Mouse (Mus musculus) left cerebral cortex, postnatal 10 days (tissue): ENCODE measurements around the gene Faf2. TPM values are rescaled to one million over a fixed set of nuclear protein-coding genes. Genes with fewer than 3 reads are reported as not detected.

ENCODE experiments used
- DNase-seq, 2 experiments: peaks; one replicate each; pipeline ENCODE4 v3.0.0; 2021 to 2022; ENCODE audit warnings: low spot score in 2 of 2, mixed read lengths in 1 of 2; ENCODE audit errors: extremely low spot score in 1 of 2
- intact Hi-C: fragments of 180-260 bp; cut with DNase I; formaldehyde crosslinking; loops from one replicate; pipeline ENCODE4 v1.15.1; 2025
- total RNA-seq, 2 experiments: library from RNA; stranded (reverse); gene quantifications; 2 replicates each; pipeline ENCODE4 v1.2.3; 2021

The Faf2 gene
- total RNA-seq: 10 to 100 TPM; 49.5 to 57.1 TPM

DNA sequence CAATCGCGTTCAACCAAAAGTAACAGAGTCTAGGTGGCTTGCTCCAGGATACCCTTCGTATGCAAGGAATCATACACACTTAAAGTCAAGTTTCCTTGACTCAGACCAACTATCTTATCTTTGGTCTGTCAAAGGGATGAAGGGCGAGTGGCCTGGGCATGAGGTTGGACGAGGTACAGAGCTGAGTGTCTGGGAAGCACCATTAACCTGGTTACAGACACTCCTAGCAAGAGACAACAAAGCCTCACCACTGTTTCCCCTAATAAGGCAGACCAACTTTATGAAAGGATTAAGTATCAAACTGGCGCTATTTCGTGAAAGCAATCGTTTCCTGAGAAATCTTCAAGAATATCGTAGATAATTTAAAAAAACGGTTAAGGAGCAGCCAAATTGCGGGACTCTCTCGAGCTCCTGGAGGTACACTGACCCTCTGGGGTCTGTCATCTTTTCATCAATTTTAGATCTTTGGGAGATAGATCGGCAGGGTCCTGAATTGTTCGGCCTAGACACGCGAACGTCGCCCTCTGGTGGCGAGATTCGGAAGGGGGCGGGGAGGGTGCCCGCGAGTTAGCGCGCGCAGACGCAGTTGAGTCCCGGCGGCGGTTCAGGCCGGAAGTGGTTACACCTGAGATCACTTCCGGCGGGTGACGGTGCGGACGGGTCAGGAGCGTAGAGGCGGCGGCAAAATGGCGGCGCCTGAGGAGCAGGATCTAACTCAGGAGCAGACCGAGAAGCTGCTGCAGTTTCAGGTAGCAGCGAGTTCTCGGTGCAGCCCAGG is at the start of gene Faf2:
Faf2 (plus strand) TSS at position 630 of the 778 bp plus-strand sequence.
- intact Hi-C loops: no loop called here
- DNase-seq: peak; percentile 98

DNA sequence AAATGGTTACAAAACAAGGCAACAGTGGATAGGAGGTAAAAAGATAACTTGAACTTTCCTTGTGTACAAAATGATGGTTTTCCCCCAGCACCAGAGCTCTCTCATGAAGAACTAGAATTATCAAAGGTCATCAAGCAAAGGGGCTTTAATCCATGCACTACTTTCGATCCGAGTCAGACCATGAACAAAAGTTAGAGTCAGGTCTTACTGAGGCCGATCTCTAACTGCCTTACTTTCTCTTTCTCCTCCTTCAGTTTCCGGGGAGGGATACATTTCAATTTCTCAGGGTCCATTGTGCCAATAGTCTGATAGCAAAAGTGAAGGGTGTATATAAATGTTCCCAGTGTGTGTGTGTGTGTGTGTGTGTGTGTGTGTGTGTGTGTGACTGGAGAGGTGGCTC is 49.0 kb upstream of the Faf2 start:
- intact Hi-C loops: no loop called here
- no peak for DNase-seq

DNA sequence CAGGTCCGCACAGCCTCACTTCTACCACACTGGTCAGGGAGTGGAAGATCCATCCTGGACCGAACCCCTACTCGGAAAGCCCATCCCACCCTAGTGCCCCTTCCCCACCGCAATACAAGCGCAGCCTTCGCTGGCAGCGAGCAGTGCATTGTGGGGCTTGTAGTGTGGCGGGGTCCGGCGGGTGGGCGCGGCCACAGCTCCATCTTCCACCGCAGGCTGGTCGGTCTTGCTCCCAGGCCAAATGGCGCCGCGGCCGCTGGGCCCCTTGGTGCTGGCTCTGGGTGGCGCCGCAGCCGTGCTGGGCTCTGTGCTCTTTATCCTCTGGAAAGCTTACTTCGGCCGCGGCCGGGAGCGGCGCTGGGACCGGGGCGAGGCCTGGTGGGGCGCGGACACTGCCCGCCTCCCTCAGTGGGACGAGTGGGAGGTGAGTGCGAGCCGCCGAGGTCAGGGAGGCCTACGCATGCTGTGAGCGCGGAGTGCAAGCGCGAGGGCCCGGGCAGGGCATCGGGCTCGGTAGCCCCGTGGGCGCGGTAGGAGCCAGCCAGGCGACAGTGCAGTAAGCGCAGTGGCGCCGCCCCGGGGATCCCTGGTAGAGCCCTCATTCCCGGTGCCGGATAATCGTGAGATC is 46.6 kb upstream of the Faf2 start, which contains the start of gene Arl10:
Arl10 (plus strand) TSS at position 162 of the 628 bp plus-strand sequence.
- peak; percentile 69 to 87 for DNase-seq
- intact Hi-C loops: no loop called here

DNA sequence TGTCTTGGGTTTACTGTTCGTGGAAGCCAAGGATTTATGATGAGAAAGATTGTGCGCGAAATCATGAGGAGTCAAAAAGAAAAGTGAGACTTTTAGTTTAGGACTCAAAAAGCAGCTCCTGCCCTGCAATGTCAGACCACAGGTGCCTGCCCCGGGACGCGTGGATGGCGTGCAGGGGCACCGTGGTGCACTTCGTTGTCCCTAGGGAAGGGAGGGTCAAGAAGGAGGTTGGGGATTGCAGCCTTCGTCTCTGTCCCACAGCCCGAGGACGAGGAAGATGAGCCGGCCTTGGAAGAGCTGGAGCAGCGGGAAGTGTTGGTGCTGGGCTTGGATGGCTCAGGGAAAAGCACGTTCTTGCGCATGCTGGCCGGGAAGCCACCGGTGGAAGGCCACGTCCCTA is 46.1 kb upstream of the Faf2 start:
- intact Hi-C loops: no loop called here
- no peak for DNase-seq

DNA sequence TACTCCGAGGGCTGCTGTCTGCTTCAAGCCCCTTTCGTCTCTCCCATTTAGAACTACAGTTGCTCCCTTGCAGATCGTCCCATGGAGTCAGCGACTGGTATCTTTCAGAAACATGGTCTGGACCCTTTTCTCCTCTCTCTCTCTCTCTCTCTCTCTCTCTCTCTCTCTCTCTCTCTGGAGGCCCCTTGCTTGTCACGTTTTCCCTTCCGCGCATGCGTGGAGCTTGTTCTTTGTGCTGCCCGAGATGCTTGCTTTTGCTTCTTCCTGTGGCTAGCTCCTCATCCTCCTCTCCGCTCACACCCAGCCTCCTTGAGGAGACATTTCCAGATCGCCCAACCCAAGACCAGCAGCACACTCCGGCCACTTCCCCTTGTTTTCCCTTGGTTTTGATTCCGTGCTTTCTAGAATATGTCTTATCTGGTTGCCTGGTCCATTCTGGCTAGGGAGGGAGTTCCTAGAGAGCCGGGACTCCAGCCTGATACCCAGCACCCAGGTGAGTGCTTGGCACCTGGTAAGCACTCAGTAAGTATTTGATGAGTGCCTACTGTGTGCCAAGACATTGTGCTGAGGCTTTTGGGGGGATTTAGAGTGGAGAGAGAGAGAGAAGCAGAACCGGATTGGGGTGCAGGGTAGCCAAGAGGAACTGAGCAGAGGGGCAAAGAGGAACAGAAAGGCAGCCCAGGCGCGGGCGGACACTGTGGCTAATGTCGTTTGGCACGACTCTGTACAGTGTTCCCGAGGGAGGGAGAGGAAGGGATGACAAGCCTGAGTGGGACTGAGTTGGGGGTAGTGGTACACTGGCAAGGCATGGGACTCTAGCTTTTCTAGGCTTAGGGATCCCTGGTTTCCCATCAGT is 43.7 kb upstream of the Faf2 start:
- intact Hi-C loops: no loop called here
- DNase-seq: no peak

DNA sequence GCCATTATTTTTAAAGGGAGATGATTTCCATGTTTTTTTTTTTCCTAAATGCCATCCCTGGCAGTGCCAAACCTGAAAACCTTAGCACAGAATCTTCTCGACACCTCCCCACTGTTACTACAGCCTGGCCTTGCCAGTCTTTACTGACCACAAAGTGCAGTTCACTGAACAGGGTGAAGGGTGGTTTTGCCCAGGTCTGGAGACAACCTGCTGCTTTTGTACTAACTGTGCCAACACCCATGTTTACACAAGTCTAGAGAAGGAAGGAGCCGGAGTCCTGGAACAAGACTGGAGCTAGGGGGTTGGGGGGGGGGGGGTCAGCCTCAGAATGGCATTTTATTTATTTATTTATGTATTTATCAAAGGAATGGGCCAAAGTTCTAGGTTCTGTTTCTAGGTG is 40.2 kb upstream of the Faf2 start:
- DNase-seq: no peak
- intact Hi-C loops: no loop called here

DNA sequence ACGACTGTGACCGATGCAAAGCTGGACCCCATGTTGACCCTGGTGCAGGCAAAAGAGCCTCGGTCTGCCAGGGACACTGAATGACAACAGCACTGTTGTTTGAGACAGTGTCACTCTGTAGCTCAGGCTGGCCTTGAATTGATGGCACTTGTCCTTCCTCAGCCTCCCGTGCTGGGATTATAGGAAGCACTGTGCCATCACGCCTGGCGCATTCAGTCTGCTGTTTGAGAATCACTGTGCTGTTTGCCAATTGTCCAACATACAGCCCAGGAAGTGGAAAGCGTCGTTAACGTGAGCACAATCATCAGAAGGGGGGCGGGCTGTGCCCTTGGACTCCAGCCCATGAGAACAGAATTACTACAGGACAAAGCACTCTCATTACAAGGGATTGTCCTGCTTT is 39.5 kb upstream of the Faf2 start:
- intact Hi-C loops: no loop called here
- DNase-seq: no peak

DNA sequence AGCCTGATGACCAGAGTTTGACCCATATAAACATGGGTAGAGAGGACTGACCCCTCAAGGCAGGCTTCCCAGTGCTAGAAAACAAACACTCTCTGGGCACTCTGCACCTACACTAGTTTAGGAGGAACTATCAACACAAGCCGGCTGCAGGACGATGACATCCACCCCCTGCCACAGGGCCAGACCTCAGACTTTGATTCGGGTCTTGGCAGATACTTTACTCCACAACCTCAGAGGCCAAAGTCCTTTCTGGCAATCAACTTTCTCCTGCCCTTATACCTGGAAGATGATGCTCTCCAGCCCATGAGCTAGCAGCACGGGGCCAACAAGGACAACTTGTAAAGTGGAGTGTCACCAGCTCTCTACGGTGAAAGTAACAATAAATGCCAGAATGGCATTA is 38.7 kb upstream of the Faf2 start:
- intact Hi-C loops: no loop called here
- DNase-seq: no peak

DNA sequence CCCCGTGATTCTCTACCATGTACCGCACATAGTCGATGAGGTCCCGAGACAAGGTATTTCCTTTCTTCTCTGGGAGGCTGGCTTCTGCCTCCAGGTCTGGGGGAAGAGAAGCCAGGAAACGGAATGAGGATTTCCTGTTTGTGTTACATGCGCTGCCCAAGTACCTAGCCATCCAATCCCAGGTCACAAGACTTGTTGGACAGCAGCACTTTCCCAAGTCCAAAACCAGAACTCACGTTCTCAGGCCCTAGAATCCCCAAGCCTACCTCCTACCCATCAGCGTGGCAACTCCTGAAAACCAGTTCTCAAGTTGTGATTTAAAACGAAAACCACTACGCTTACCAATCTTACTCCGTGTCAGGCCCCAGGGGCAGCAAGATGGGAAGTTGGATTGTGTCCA is 35.8 kb upstream of the Faf2 start:
- intact Hi-C loops: no loop called here

DNA sequence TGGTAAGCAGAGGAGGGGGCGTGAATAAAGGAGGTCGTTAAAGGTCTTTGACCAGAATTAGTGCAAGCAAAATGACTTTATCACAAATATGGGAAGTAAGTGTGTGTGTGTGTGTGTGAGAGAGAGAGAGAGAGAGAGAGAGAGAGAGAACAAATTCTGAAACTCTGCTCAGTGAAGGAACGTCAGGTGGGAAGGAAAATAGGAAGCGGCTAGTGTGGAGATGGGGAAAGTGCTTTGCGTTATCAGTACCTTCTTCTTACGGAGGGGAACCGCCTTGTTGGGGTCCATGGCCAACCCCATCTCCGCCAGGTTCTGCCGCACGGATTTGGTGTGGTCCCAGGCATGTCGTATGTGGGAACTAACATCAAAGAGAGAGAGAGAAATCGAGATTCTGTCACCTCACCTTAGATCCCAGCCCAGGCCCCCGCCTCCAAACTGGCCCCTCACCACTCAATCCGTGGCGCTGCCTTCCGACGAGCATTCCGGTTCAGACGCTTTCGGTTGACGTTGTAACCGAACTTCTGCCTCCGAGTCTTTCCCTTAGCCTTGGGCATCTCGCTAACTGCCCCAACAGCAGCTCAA is 32.1 kb upstream of the Faf2 start:
- DNase-seq: no peak
- intact Hi-C loops: no loop called here

More for the DNA sequence above, 35.8 kb upstream of the Faf2 start:
- DNase-seq: no peak

DNA sequence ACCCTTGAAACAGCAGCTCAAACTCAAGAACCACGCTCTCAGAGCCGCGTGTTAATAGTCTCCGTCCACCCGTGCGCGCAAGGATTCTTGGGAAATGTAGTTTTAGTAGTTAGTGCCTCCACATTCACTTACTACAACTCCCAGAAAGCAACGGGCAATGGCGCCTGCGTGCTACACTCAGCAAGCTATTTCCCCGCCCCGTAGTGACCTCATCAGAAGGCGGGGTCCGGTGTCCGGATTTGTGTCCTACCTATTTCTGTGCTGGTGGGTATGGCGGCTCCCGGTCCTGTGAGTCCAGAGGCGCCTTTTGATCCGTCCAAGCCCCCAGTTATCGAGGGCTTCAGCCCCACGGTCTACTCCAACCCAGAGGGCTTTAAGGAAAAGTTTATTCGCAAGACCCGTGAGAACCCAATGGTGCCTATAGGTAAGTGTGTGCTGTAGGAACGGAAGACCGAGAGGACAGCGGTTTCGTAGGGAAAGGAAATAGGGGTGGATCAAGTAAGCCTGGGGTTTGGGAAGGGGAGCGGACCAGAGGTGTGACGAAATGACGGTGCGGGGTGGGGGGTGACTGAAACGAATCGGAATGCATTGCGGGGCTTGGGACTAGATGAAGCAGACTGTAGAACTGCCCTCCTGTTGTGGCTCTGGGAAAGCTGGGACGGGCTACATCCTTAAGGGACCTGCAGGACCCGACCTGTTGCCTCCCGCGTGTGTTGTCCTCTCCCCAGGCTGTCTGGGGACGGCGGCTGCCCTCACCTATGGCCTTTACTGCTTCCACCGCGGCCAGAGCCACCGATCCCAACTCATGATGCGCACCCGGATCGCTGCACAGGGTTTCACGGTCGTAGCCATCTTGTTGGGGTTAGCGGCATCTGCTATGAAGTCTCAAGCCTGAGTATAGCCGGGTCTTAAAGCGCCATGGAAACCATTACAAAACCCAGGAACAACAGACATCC is 31.3 kb upstream of the Faf2 start, which contains the start of the genes Nop16 and Higd2a:
Nop16 (minus strand) TSS at position 95 of the 956 bp plus-strand sequence.
Higd2a (plus strand) TSS at position 212 of the 956 bp plus-strand sequence.
- peak; percentile 97 for DNase-seq
- intact Hi-C loops: no loop called here

DNA sequence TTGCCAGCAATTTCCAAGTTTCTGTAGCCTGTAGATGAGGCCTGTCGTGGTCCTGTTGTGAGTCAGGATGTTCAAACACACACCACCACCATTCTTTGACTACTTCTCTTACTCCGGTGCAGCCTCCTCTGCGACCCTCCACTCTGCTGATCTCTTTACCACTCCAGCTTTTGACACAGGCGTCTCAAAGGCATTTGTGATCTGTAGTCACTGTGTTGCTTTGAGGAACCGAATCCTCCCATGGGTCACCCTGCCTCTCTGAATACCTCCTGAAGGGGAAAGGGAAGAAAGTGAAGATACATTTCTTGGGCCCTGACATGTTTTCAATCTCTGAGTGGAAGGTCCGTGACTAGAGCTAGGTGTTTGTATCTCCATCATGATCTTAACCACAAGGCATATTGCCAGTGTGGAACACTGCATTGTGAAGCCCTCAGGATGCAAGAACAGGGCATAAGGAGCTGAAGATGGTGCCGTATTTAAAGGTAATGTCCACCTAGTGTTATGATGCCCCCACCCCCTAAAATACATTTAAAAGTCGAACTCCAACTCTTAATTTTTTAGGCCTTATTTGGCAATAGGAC is 29.7 kb upstream of the Faf2 start:
- intact Hi-C loops: no loop called here
- no peak for DNase-seq

DNA sequence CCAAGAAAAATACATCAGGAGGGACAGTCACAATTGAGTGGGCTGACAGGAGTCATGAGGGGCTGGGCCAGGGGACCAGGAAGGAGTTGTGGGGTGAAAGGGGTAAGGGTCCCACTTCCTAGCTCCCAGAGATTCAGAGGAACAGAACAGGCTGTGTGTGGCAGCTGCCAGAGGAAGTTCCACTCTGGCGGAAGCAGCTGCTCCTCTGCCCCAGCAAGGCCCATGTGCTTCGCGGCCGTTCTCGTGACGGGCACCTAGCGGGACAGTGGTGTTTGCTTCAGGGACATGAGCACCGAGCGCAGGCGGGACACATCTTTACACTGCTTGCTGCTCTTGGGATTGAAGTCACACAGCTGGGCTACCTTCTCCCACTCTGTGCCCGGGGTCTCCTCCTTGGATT is 28.0 kb upstream of the Faf2 start:
- intact Hi-C loops: no loop called here

DNA sequence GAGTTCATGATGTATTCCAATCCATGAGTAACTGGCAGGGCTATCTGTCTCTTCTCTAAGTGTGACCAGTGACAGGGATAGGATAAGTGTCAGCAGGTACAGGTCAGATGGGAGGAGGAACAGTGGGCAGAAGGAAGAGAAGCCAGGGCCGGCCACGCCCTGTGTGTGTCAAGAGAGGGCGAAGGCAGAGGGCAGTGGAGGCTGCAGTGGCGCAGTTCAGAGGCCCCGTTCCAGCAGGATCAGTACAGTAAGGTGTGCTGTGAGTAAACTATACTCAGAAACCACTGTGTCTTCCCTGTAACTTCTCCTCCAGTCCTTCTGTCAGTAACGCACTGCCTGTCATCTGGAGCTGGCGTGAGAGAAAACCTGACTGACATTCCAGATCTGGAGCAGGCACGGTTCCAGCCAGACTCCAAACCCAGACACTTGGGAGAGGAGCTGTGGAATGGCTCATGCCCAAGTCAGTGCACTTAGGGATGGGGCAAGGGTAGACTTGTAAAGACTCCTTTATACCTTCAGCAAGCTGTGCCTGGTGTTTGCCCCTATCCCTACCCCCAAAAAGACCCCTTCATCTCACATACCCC is 25.4 kb upstream of the Faf2 start:
- intact Hi-C loops: no loop called here
- no peak for DNase-seq

More for the DNA sequence above, 28.0 kb upstream of the Faf2 start:
- DNase-seq: peak in 1 of 2 experiments; percentile 61

DNA sequence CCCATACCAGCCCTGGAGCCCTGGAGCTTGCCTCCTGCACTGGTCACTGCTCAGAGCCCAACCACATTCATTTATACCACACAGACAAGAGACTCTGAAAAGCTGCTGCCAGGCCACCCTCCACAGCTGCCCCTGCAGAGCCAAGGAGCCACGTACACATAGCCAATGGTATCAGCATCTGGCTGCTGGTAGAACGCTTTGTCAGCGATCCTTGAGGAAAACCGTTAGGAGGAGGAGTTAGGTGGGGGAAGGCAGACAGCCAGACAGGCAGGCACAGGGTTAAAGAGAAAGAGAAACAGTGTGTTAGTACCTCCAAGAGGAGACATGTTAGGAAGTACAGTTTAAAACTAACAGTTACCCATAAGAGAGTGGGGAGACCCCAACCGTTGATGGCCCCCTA is 24.7 kb upstream of the Faf2 start:
- DNase-seq: no peak
- intact Hi-C loops: no loop called here

DNA sequence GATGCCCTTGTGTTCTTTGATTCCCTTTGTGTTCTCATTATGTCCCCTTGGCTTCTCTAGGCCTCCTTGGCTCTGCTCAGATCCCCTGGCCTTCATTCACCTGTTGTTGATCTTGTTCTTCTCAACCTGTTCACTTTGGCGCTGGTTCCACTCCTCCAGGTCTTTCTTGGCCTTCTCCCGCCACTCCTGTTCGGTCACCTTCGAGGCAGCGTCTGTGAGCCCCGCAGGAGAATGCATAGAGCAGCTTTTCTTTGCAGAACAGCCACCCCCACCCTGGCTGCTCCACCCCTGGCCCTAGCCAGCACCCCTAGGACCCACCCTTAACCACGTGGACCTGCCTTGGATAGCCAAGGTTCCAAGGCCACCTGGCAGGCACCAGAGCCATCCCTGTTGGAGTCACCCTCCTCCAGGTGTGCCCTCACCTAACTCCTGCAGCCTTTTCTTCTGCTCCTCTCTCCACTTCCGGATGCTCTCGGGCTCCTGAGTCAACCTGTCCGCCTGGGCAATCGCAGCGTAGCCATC is 22.9 kb upstream of the Faf2 start:
- DNase-seq: no peak
- intact Hi-C loops: no loop called here

DNA sequence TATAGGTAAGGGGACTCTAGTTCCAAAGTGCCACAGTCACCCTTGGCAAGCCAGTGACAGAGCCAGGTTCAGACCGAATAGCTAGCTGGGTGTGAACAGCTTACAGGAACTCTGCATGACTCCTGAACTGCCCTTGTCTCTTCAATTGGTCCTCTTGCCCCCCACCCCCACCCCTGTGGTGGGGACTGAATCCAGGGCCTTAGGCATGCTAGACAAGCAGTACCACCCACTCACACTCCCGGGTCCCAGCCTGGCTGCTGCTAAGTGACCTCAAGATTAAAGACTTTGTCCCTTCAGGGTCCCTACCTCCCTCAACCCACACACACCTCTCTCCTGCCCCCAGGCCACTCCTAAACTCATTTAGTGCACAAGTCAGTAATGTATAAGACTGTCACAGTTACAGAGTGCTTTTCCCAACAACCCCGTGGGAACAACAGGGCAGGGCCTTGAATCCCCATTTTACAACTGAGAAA is 18.9 kb upstream of the Faf2 start:
- no peak for DNase-seq
- intact Hi-C loops: no loop called here
